Mouse (Mus musculus) midbrain, embryonic 11.5 days (tissue): ENCODE measurements at regions not wholly inside any gene's neighbourhood (a gene's known extent, or its start where the extent isn't known, plus 50 kb on each side); places are given as distances from the start of the nearest gene placed in this dataset.

Source experiments
- ATAC-seq: fragments of 200-750 bp; cut with Nextera tagmentation; 2 replicates; pipeline ENCODE4 v1.8.0; 2017; ENCODE audit warnings: moderate TSS enrichment, moderate library complexity; ENCODE audit not compliant: low FRiP score
- DNase-seq: peaks from one replicate; pipeline ENCODE4 v3.0.0; 2015; ENCODE audit warnings: low spot score; ENCODE audit errors: missing footprints
- H3K27ac ChIP-seq: fragments of 300-500 bp; sonication (generic); 2 replicates; pipeline ENCODE4 v1.5.1; 2014; ENCODE audit warnings: low read depth, low read length
- H3K27me3 ChIP-seq: fragments of 300-500 bp; sonication (generic); 2 replicates; pipeline ENCODE4 v1.6.1; 2014; ENCODE audit warnings: mild to moderate bottlenecking, low read length, moderate library complexity, mixed read lengths; ENCODE audit not compliant: control insufficient read depth, insufficient read depth
- H3K36me3 ChIP-seq: fragments of 300-500 bp; sonication (generic); 2 replicates; pipeline ENCODE4 v1.6.1; 2014; ENCODE audit warnings: mild to moderate bottlenecking, low read length, moderate library complexity, mixed read lengths; ENCODE audit not compliant: control insufficient read depth, insufficient read depth
- H3K4me1 ChIP-seq: fragments of 300-500 bp; sonication (generic); 2 replicates; pipeline ENCODE4 v1.6.1; 2014; ENCODE audit warnings: low read length; ENCODE audit not compliant: control insufficient read depth, insufficient read depth
- H3K4me2 ChIP-seq: fragments of 300-500 bp; sonication (generic); 2 replicates; pipeline ENCODE4 v1.6.1; 2014; ENCODE audit warnings: mild to moderate bottlenecking, moderate library complexity
- H3K4me3 ChIP-seq: fragments of 300-500 bp; sonication (generic); 2 replicates; pipeline ENCODE4 v1.5.1; 2014; ENCODE audit warnings: low read depth, low read length
- H3K9ac ChIP-seq: fragments of 300-500 bp; sonication (generic); 2 replicates; pipeline ENCODE4 v1.6.1; 2014; ENCODE audit warnings: low read length
- H3K9me3 ChIP-seq: fragments of 300-500 bp; sonication (generic); 2 replicates; pipeline ENCODE4 v1.6.1; 2016; ENCODE audit warnings: low read length; ENCODE audit not compliant: control insufficient read depth
- WGBS: fragments of 180-500 bp; shearing (Covaris S2); extraction: QIAGEN DNeasy Blood & Tissue Kit; methylation state at CpG from one replicate; pipeline ENCODE4 v1.1.7; 2014; 5-methylcytosine and 5-hydroxymethylcytosine counted together

- no peaks in the 10 kb centered on the region for H3K27me3 ChIP-seq
- no peak overlapping the region for H3K4me2 ChIP-seq
- 94% methylated on average over 4 of the region's 4 CpGs for whole genome bisulfite sequencing
- no peak for DNase-seq
- H3K36me3 ChIP-seq = no peaks in the 10 kb centered on the region
- H3K9me3 ChIP-seq = no peaks in the 10 kb centered on the region
- no peak for ATAC-seq
- no peak overlapping the region for H3K4me3 ChIP-seq
- no peaks in the 10 kb centered on the region for H3K4me1 ChIP-seq
- H3K27ac ChIP-seq = no peak overlapping the region
- H3K9ac ChIP-seq = no peak overlapping the region
Measured at GRCm38 (mm10) chr3:154513566-154513965, 82.9 kb upstream of the Cryz start.

- Histone ChIP-seq H3K27me3 (no peaks in the 10 kb centered on the region), H3K4me3 (no peak overlapping the region), H3K4me1 (no peaks in the 10 kb centered on the region), H3K4me2 (no peak overlapping the region), H3K36me3 (no peaks in the 10 kb centered on the region), H3K9me3 (no peaks in the 10 kb centered on the region), H3K9ac (no peak overlapping the region), H3K27ac (no peak overlapping the region)
- DNase-seq = no peak
- WGBS = 88% methylated on average over 3 of the region's 3 CpGs
- ATAC-seq = no peak
Measured at GRCm38 (mm10) chr3:154510160-154510559, 86.4 kb upstream of the Cryz start.

GRCm38 (mm10) chr3:154509394-154509793 is 87.1 kb upstream of the Cryz start:
- Histone ChIP-seq H3K36me3 (no peaks in the 10 kb centered on the region), H3K27ac (no peak overlapping the region), H3K4me3 (no peak overlapping the region), H3K4me2 (no peak overlapping the region), H3K9ac (no peak overlapping the region), H3K27me3 (no peaks in the 10 kb centered on the region), H3K4me1 (no peaks in the 10 kb centered on the region), H3K9me3 (no peaks in the 10 kb centered on the region)
- DNase-seq (no peak), ATAC-seq (no peak)
- WGBS = 79% methylated on average over 6 of the region's 6 CpGs

- Histone ChIP-seq H3K9ac (no peak overlapping the region), H3K36me3 (no peaks in the 10 kb centered on the region), H3K9me3 (no peaks in the 10 kb centered on the region), H3K27me3 (no peaks in the 10 kb centered on the region), H3K27ac (no peak overlapping the region), H3K4me1 (no peaks in the 10 kb centered on the region), H3K4me3 (no peak overlapping the region), H3K4me2 (no peak overlapping the region)
- 91% methylated on average over 2 of the region's 2 CpGs for WGBS
- DNase-seq (no peak), ATAC-seq (no peak)
Measured at GRCm38 (mm10) chr3:154493387-154493920, 103.1 kb upstream of the Cryz start.

- DNase-seq = peak; percentile 80
- Histone ChIP-seq H3K4me1 (peaks cover 4% of the 10 kb centered on the region; the same call in 1 of the 2 replicates), H3K4me2 (no peak overlapping the region)
Measured at GRCm38 (mm10) chr3:154472426-154472825, 124.1 kb upstream of the Cryz start.

GRCm38 (mm10) chr3:154467581-154468374 is 128.7 kb upstream of the Cryz start:
- no peaks in the 10 kb centered on the region for H3K27me3 ChIP-seq
- ATAC-seq = no peak
- H3K9ac ChIP-seq = no peak overlapping the region
- H3K4me2 ChIP-seq = no peak overlapping the region
- WGBS = 54% methylated on average over 13 of the region's 13 CpGs
- H3K9me3 ChIP-seq = no peaks in the 10 kb centered on the region
- peaks cover 4% of the 10 kb centered on the region; the same call in 1 of the 2 replicates for H3K4me1 ChIP-seq
- H3K4me3 ChIP-seq = no peak overlapping the region
- no peak overlapping the region for H3K27ac ChIP-seq
- DNase-seq = peak; percentile 72
- no peaks in the 10 kb centered on the region for H3K36me3 ChIP-seq

More at GRCm38 (mm10) chr3:154472426-154472825, 124.1 kb upstream of the Cryz start:
- ATAC-seq = no peak
- H3K4me3 ChIP-seq = no peak overlapping the region
- no peaks in the 10 kb centered on the region for H3K36me3 ChIP-seq
- H3K9ac ChIP-seq = no peak overlapping the region
- H3K27ac ChIP-seq = no peak overlapping the region
- H3K9me3 ChIP-seq = no peaks in the 10 kb centered on the region
- no peaks in the 10 kb centered on the region for H3K27me3 ChIP-seq
- WGBS = 93% methylated on average over 2 of the region's 2 CpGs

- ATAC-seq = no peak
- Histone ChIP-seq H3K4me3 (no peak overlapping the region), H3K27ac (no peak overlapping the region), H3K36me3 (no peaks in the 10 kb centered on the region), H3K4me1 (no peaks in the 10 kb centered on the region), H3K9me3 (no peaks in the 10 kb centered on the region), H3K9ac (no peak overlapping the region), H3K27me3 (no peaks in the 10 kb centered on the region), H3K4me2 (no peak overlapping the region)
- 83% methylated on average over 9 of the region's 9 CpGs for WGBS
- DNase-seq = peak; percentile 19
Measured at GRCm38 (mm10) chr3:154458208-154458607, 127.7 kb upstream of the Lhx8 start.

GRCm38 (mm10) chr3:154453025-154453424 is 122.6 kb upstream of the Lhx8 start:
- Histone ChIP-seq H3K27me3 (no peaks in the 10 kb centered on the region), H3K4me3 (no peak overlapping the region), H3K36me3 (no peaks in the 10 kb centered on the region), H3K4me2 (no peak overlapping the region), H3K4me1 (no peaks in the 10 kb centered on the region), H3K9me3 (no peaks in the 10 kb centered on the region), H3K27ac (no peak overlapping the region), H3K9ac (no peak overlapping the region)
- DNase-seq = peak; percentile 44
- ATAC-seq = no peak

- Histone ChIP-seq H3K4me2 (no peak overlapping the region), H3K9me3 (no peaks in the 10 kb centered on the region), H3K4me3 (no peak overlapping the region), H3K4me1 (no peaks in the 10 kb centered on the region), H3K27ac (no peak overlapping the region), H3K36me3 (no peaks in the 10 kb centered on the region), H3K9ac (no peak overlapping the region), H3K27me3 (no peaks in the 10 kb centered on the region)
- DNase-seq (peak; percentile 19), ATAC-seq (no peak)
- 84% methylated on average over 6 of the region's 6 CpGs for WGBS
Measured at GRCm38 (mm10) chr3:154452585-154452984, 122.1 kb upstream of the Lhx8 start.
